Mouse (Mus musculus) ES-E14 (cell line): ENCODE data around the gene Prdm5. TPM values are rescaled to one million over a fixed set of nuclear protein-coding genes. Genes with fewer than 3 reads are reported as not detected.

Experiments
- DNase-seq: peaks from one replicate; pipeline ENCODE4 v3.0.0-alpha.2; 2013; ENCODE audit warnings: low read depth, low spot score
- H3K27ac ChIP-seq: 2 replicates; pipeline ENCODE4 v1.5.1; 2012; ENCODE audit warnings: low read depth, mild to moderate bottlenecking, low read length, moderate library complexity, mixed read lengths; ENCODE audit not compliant: poor library complexity, insufficient read depth, severe bottlenecking
- H3K36me3 ChIP-seq: 2 replicates; pipeline ENCODE4 v1.6.1; 2012; ENCODE audit warnings: mild to moderate bottlenecking, low read length, moderate library complexity, mixed read lengths; ENCODE audit not compliant: control insufficient read depth, poor library complexity, insufficient read depth, severe bottlenecking
- H3K4me1 ChIP-seq, 2 experiments: fragments of 150-350 bp in 1 of 2; sonication (generic) in 1 of 2; 2 replicates each; pipeline ENCODE4 v1.6.1; 2012; ENCODE audit warnings: low read length in 2 of 2, mild to moderate bottlenecking in 1 of 2, mixed read lengths in 1 of 2; ENCODE audit not compliant: control insufficient read depth in 2 of 2, insufficient read depth in 2 of 2, poor library complexity in 1 of 2
- H3K4me3 ChIP-seq, 2 experiments: fragments of 150-350 bp in 1 of 2; sonication (generic) in 1 of 2; 2 replicates each; pipeline ENCODE4 v1.5.1; 2012; ENCODE audit warnings: low read length in 2 of 2, low read depth in 1 of 2, mild to moderate bottlenecking in 1 of 2, mixed read lengths in 1 of 2; ENCODE audit not compliant: insufficient read depth in 1 of 2, poor library complexity in 1 of 2, severe bottlenecking in 1 of 2
- H3K9ac ChIP-seq: 2 replicates; pipeline ENCODE4 v1.6.1; 2012; ENCODE audit warnings: low read depth, mild to moderate bottlenecking, low read length, mixed read lengths; ENCODE audit not compliant: poor library complexity, insufficient read depth, severe bottlenecking
- H3K9me3 ChIP-seq: fragments of 150-350 bp; sonication (generic); 2 replicates; pipeline ENCODE4 v1.6.1; 2012; ENCODE audit warnings: low read depth, mild to moderate bottlenecking, low read length; ENCODE audit not compliant: control insufficient read depth, insufficient read depth
- CHD2 ChIP-seq: IDR thresholded peaks from 2 replicates; pipeline ENCODE4 v1.6.1; 2014; ENCODE audit warnings: mild to moderate bottlenecking, low read depth, low read length, inconsistent platforms
- HCFC1 ChIP-seq: IDR thresholded peaks from 2 replicates; pipeline ENCODE4 v1.6.1; 2012; ENCODE audit warnings: low read length, inconsistent platforms, borderline replicate concordance; ENCODE audit not compliant: insufficient read depth
- MAFK ChIP-seq: IDR thresholded peaks from 2 replicates; pipeline ENCODE4 v1.6.1; 2014; ENCODE audit warnings: mild to moderate bottlenecking, low read depth, low read length, inconsistent platforms; ENCODE audit not compliant: insufficient read depth
- ZC3H11A ChIP-seq: IDR thresholded peaks from 2 replicates; pipeline ENCODE4 v1.6.1; 2012; ENCODE audit warnings: low read depth, mild to moderate bottlenecking, inconsistent platforms, low read length, borderline replicate concordance
- ZNF384 ChIP-seq: IDR thresholded peaks from 2 replicates; pipeline ENCODE4 v1.6.1; 2012; ENCODE audit warnings: low read depth, low read length, inconsistent platforms
- in situ Hi-C, 2 experiments: fragments of 600-800 bp; cut with MboI; formaldehyde crosslinking; loops; one replicate each; pipeline ENCODE4 v1.15.1; 2025; ENCODE audit warnings: low sequenced_read_pairs in 2 of 2, inconsistent platforms in 1 of 2; ENCODE audit not compliant: unreplicated experiment in 2 of 2
- total RNA-seq: library from RNA; depleted of rRNA; stranded (reverse); fragments of 300-350 nt; gene quantifications from 2 replicates; pipeline ENCODE4 v1.2.3, GENCODE M21; 2012

The Prdm5 gene
- total RNA-seq, 1 experiment = 26.1 TPM

DNA sequence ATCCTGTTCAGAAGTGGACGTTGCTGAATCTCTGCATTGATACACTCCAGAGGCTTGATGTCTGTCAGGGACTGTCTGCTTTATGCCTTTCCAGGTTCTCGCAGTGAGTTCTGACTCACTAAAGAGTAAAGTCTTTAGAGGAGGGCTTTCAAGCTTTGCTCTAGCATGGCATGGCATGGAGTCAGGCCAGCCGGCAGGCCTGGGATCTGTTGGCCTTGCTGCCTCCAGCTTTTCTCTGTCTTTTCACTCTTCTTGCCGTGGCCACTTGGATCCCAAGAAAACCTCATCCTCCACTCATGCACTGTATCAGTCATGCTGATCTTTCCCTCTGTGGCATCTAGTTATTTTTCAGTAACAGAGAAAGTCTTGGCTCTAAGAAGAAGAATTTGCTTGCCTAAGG lies 87.1 kb downstream of the Prdm5 start:
- in situ Hi-C loops = no loop called here

DNA sequence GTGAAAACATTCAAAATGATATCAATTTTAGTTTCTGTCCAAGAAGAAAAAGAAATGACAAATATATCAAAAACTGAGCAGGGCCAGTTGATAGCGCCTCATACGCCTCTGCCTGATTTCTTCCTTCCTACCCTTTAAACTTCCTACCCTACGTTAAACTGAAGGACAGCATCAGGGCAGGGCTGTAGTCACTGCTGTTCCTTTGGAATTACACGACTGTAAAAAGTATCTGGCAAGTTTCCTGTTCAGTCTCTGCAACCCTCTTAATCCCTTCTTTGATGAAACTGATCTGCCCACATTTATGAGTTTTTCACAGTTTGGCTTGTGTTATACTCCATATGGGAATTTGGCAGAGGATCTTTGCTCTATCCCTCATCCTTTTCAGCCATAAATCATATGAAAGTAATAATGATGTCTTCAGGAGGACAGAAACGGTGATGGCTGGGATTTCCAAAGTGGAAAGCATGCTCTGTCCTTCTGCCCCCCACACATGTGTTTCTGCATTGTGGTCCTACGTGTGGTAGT lies 93.0 kb downstream of the Prdm5 start:
- TF ChIP-seq MAFK (no peak), HCFC1 (no peak), ZC3H11A (no peak), CHD2 (no peak), ZNF384 (no peak)
- no peak for DNase-seq
- no peak overlapping the region for H3K27ac ChIP-seq
- H3K9ac ChIP-seq = no peak overlapping the region
- H3K36me3 ChIP-seq = peaks cover 6% of the 10 kb centered on the region
- H3K4me3 ChIP-seq = no peak overlapping the region
- H3K9me3 ChIP-seq = no peaks in the 10 kb centered on the region
- H3K4me1 ChIP-seq = no peaks in the 10 kb centered on the region
- in situ Hi-C loops = no loop called here

More for the DNA sequence above, 87.1 kb downstream of the Prdm5 start:
- no peak overlapping the region for H3K4me3 ChIP-seq
- DNase-seq = no peak
- H3K9me3 ChIP-seq = no peaks in the 10 kb centered on the region
- H3K27ac ChIP-seq = no peak overlapping the region
- TF ChIP-seq CHD2 (no peak), ZNF384 (no peak), HCFC1 (no peak), ZC3H11A (no peak), MAFK (no peak)
- no peak overlapping the region for H3K9ac ChIP-seq
- H3K4me1 ChIP-seq = no peaks in the 10 kb centered on the region
- H3K36me3 ChIP-seq = peaks cover 10% of the 10 kb centered on the region

DNA sequence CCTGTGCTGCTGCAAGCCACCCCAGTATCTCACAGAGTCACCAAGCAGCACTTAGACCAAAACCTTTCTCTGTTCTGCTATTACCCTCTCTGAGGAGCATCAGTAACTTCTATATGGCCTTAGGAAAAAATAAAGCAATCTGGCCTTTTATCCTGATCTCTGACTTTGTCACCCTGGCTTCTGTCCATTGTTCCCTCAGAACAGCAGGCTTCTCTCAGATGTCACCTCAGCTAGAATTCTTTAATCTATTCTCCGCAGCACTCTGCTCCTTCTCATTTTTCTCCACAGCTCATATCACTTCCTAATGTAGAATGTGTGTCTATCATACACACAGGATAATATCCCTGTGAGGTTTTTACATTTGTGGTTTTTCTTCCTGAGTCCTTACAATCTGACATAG lies 99.5 kb downstream of the Prdm5 start:
- Histone ChIP-seq H3K36me3 (peaks cover 6% of the 10 kb centered on the region; the same call in 1 of the 2 replicates), H3K4me1 (no peaks in the 10 kb centered on the region), H3K9ac (no peak overlapping the region), H3K9me3 (no peaks in the 10 kb centered on the region), H3K27ac (no peak overlapping the region), H3K4me3 (no peak overlapping the region)
- DNase-seq = no peak
- no peak for TF ChIP-seq HCFC1
- no peak for TF ChIP-seq MAFK
- TF ChIP-seq ZNF384 = no peak
- TF ChIP-seq CHD2 = no peak
- TF ChIP-seq ZC3H11A = no peak
- in situ Hi-C loops = no loop called here

DNA sequence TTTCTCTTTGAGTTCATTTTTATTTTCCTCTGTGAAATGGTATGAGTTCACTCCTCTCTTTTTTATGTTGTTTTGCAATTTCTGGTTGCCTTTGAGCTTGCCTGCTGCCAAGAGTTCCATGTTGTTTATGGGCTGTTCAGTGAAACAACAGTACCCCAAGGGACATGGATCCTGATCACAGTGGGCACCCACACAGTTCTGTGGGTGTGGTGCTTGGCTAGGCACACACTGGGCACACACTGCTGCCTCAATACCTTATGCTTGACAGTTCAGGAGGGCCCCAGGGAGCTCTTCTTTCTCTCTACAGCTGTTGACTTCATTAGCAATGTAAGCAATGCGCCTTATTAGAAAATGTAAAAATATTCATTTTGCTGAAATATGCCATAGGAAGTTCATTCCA lies 110.0 kb downstream of the Prdm5 start:
- H3K4me3 ChIP-seq = no peak overlapping the region
- H3K27ac ChIP-seq = no peak overlapping the region
- no peaks in the 10 kb centered on the region for H3K4me1 ChIP-seq
- DNase-seq = no peak
- H3K9ac ChIP-seq = no peak overlapping the region
- H3K9me3 ChIP-seq = no peaks in the 10 kb centered on the region
- in situ Hi-C loops = no loop called here
- peaks cover 10% of the 10 kb centered on the region for H3K36me3 ChIP-seq
- TF ChIP-seq CHD2 (no peak), ZNF384 (no peak), ZC3H11A (no peak), HCFC1 (no peak), MAFK (no peak)

DNA sequence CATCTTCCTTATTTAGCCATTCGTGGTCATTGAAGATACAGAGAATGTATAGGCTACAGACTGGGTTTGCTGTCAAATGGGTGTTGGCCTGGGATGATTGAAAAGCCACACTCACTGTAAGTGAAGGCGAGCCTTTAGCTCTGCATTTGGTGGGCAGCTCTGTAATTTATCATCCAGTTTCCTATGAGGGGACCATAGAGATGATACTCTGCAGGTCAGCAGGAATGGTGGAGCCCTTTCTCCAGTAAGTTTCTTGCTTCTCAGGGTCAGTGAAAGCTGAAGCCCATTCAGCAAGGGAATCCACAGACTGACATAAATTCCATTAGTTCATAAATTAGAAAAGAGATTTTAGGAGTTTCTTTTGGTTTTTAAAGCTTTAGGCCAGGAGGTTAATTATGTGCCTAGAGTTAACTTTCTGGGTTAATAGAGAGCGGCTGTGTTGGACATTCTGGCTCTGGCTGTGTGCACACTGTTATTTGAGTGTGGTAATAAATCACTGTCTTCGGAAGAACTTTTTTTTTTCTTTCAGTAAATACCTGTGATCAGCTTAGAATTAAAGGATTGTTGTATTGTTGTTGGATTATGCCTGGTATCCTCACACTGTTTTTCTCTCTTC lies 113.4 kb downstream of the Prdm5 start:
- no peak for DNase-seq
- Histone ChIP-seq H3K36me3 (peaks cover 8% of the 10 kb centered on the region), H3K4me1 (no peaks in the 10 kb centered on the region), H3K9me3 (no peaks in the 10 kb centered on the region), H3K9ac (no peak overlapping the region), H3K27ac (no peak overlapping the region), H3K4me3 (no peak overlapping the region)
- in situ Hi-C loops = no loop called here
- TF ChIP-seq HCFC1 = no peak
- TF ChIP-seq MAFK = no peak
- TF ChIP-seq ZNF384 = no peak
- TF ChIP-seq CHD2 = no peak
- TF ChIP-seq ZC3H11A = no peak
